Mouse (Mus musculus) heart, adult 2 months (tissue): ENCODE data around the gene Nrp1. TPM values are rescaled to one million over a fixed set of nuclear protein-coding genes. Genes with fewer than 3 reads are reported as not detected.

Experiments
- DNase-seq, 2 experiments: peaks; one replicate each; pipeline ENCODE4 v3.0.0; 2021
- H3K27ac ChIP-seq: fragments of 200-600 bp; 2 replicates; pipeline ENCODE4 v1.8.1; 2022
- H3K27me3 ChIP-seq: fragments of 200-500 bp; 2 replicates; pipeline ENCODE4 v1.6.1; 2012; ENCODE audit warnings: mild to moderate bottlenecking, low read length, inconsistent platforms, mixed read lengths; ENCODE audit not compliant: control insufficient read depth, insufficient read depth
- H3K36me3 ChIP-seq: fragments of 200-500 bp; 2 replicates; pipeline ENCODE4 v1.6.1; 2012; ENCODE audit warnings: low read length, inconsistent platforms; ENCODE audit not compliant: control insufficient read depth, insufficient read depth
- H3K4me1 ChIP-seq: fragments of 200-500 bp; 2 replicates; pipeline ENCODE4 v1.6.1; 2011; ENCODE audit warnings: low read length; ENCODE audit not compliant: control insufficient read depth, insufficient read depth
- H3K4me3 ChIP-seq: fragments of 200-600 bp; 2 replicates; pipeline ENCODE4 v1.8.1; 2022
- H3K79me2 ChIP-seq: fragments of 200-500 bp; replicated peaks from 2 replicates; pipeline ENCODE4 v1.6.1; 2012; ENCODE audit warnings: mild to moderate bottlenecking, inconsistent platforms, low read length, moderate library complexity, mixed read lengths; ENCODE audit not compliant: control insufficient read depth, insufficient read depth
- H3K9ac ChIP-seq: fragments of 200-500 bp; 2 replicates; pipeline ENCODE4 v1.6.1; 2012; ENCODE audit warnings: low read depth, mild to moderate bottlenecking, control low read depth, inconsistent platforms, low read length, mixed read lengths
- CTCF ChIP-seq: fragments of 200-600 bp; IDR thresholded peaks from 2 replicates; pipeline ENCODE4 v1.8.1; 2022; ENCODE audit warnings: antibody characterized with exemption, mild to moderate bottlenecking, moderate library complexity
- EP300 ChIP-seq: fragments of 200-500 bp; IDR thresholded peaks from 2 replicates; pipeline ENCODE4 v1.6.1; 2011; ENCODE audit warnings: low read depth, low read length, control low read depth; ENCODE audit not compliant: insufficient read depth
- POLR2A ChIP-seq: fragments of 200-500 bp; IDR thresholded peaks from 2 replicates; pipeline ENCODE4 v1.6.1; 2011; ENCODE audit warnings: mild to moderate bottlenecking, low read depth, low read length, control low read depth; ENCODE audit not compliant: insufficient read depth
- WGBS: fragments of 180-500 bp; shearing (Covaris S2); methylation state at CpG from one replicate; pipeline ENCODE4 v1.1.7; 2018; 5-methylcytosine and 5-hydroxymethylcytosine counted together
- intact Hi-C: fragments of 180-260 bp; cut with DNase I; formaldehyde crosslinking; loops from one replicate; pipeline ENCODE4 v1.15.1; 2025
- polyA plus RNA-seq: library from polyadenylated mRNA; depleted of rRNA; stranded (reverse); fragments of >200 nt; gene quantifications from 2 replicates; pipeline ENCODE4 v1.2.3, GENCODE M21; 2012
- total RNA-seq, 2 experiments: library from RNA; stranded (reverse); gene quantifications; 2 replicates each; pipeline ENCODE4 v1.2.3; 2021

The Nrp1 gene
- total and polyA plus RNA-seq, 3 experiments: 64.5 to 115 (median 115) TPM

DNA sequence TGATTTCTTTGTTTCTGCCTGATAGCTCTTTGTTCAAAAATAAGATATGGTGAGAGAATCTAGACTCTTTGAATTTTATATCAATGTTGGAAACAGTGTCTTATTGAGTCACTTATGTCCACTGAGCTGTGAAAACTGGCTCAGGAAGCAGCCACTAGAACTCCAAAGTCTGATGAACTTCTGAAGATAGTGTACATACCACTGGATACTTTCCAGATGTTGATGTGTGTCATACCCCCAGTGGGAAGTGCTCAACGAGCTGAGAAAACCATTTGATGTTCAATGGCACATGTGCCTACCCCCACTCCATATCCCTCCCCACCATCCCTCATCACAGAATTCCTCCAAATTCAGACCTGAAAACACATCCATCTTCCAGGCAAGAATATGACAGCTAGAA lies 92.7 kb downstream of the Nrp1 start:
- intact Hi-C loops: loop anchor here (5.0 kb wide), 2 partner anchors 36 to 594 kb away; no protein-coding TSS in a partner anchor

DNA sequence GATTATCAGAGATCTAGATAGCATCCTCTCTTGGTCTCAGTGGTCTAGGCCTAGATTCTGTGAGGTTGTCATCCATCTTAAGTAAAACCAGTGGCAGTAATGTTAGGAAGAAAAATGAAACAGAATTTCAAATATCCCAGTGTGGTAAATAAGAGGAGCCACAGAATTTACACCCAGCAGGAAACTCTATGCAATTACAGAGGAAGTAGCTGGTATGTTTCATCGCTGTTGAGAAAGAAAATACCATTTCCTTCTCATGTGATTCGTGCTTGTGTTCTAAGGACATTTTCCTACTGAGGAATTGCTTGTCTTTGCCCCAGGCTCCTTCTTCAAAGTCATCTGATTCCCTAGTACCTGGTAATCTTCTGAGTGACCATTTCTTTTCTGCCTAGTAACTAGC lies 95.1 kb downstream of the Nrp1 start:
- Histone ChIP-seq H3K4me1 (peaks cover 27% of the 10 kb centered on the region), H3K27ac (peak overlapping the region; percentile 12), H3K4me3 (no peak overlapping the region), H3K79me2 (peaks cover 2% of the 10 kb centered on the region; the same call in 1 of the 2 replicates), H3K27me3 (no peaks in the 10 kb centered on the region), H3K36me3 (peaks cover 76% of the 10 kb centered on the region), H3K9ac (no peak overlapping the region)
- no peak for DNase-seq
- intact Hi-C loops: loop anchor here (5.0 kb wide), 2 partner anchors 34 to 596 kb away; no protein-coding TSS in a partner anchor
- TF ChIP-seq EP300 (no peak), POLR2A (no peak), CTCF (no peak)
- 43% methylated on average over 2 of the region's 2 CpGs for WGBS

More for the DNA sequence above, 92.7 kb downstream of the Nrp1 start:
- peaks cover 77% of the 10 kb centered on the region for H3K36me3 ChIP-seq
- WGBS: 16% methylated on average over 1 of the region's 1 CpGs
- DNase-seq: no peak
- TF ChIP-seq CTCF: no peak
- no peak for TF ChIP-seq POLR2A
- TF ChIP-seq EP300: no peak
- H3K4me1 ChIP-seq: peaks cover 28% of the 10 kb centered on the region
- peaks cover 4% of the 10 kb centered on the region; the same call in 1 of the 2 replicates for H3K79me2 ChIP-seq
- peak overlapping the region; percentile 86 for H3K27ac ChIP-seq
- no peak overlapping the region for H3K9ac ChIP-seq
- no peaks in the 10 kb centered on the region for H3K27me3 ChIP-seq
- H3K4me3 ChIP-seq: no peak overlapping the region

DNA sequence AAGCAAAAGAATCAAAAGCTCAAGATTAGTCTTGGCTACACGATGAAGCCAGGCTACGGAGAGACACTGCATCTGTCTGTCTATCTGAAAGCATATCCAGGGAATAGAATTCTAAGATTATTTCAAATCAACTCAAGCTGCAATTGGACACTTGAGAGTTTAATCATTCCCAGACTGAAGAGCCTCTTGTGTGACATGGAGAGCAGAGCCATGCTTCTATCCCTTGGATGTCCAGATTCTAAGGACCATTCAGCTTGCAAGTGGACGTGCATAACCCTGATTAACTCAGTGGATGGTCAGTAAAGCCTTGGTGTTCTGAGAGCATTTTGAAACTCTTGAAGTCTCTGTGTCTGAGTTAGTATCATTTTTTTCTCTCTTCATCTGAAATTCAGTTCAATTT lies 95.6 kb downstream of the Nrp1 start:
- Histone ChIP-seq H3K9ac (no peak overlapping the region), H3K36me3 (peaks cover 77% of the 10 kb centered on the region), H3K79me2 (peaks cover 2% of the 10 kb centered on the region; the same call in 1 of the 2 replicates), H3K27ac (peak overlapping the region; percentile 12), H3K27me3 (no peaks in the 10 kb centered on the region), H3K4me3 (no peak overlapping the region), H3K4me1 (peaks cover 24% of the 10 kb centered on the region)
- intact Hi-C loops: loop anchor here (5.0 kb wide), 2 partner anchors 33 to 597 kb away; no protein-coding TSS in a partner anchor
- WGBS: 51% methylated on average over 3 of the region's 3 CpGs
- TF ChIP-seq EP300 (no peak), CTCF (no peak), POLR2A (no peak)
- DNase-seq: no peak

DNA sequence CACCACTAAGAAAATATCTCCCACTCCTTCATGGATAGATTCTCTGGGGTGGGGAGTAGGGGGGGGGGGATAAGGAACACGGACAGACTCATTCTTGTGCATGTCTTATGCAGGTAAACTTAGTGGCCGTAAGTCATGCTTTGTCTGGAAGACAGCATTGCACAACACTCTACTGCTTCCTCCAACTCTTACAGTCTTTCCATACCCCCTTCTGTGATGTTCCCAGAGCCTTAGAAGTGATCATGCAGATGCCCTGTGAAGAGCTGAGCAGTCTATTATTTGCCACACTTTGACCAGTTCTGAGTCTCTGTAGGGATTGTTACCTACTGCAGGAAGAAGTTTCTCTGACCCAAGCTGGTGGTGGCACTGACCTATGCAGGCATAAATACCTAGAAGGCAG lies 98.9 kb downstream of the Nrp1 start:
- DNase-seq: no peak
- TF ChIP-seq POLR2A (no peak), EP300 (no peak), CTCF (no peak)
- intact Hi-C loops: no loop called here
- H3K9ac ChIP-seq: no peak overlapping the region
- peaks cover 3% of the 10 kb centered on the region; the same call in 1 of the 2 replicates for H3K79me2 ChIP-seq
- WGBS: 85% methylated on average over 2 of the region's 2 CpGs
- no peak overlapping the region; the same call in 1 of the 2 replicates for H3K27ac ChIP-seq
- no peaks in the 10 kb centered on the region for H3K27me3 ChIP-seq
- H3K4me1 ChIP-seq: peaks cover 12% of the 10 kb centered on the region
- peaks cover 78% of the 10 kb centered on the region for H3K36me3 ChIP-seq
- H3K4me3 ChIP-seq: no peak overlapping the region

DNA sequence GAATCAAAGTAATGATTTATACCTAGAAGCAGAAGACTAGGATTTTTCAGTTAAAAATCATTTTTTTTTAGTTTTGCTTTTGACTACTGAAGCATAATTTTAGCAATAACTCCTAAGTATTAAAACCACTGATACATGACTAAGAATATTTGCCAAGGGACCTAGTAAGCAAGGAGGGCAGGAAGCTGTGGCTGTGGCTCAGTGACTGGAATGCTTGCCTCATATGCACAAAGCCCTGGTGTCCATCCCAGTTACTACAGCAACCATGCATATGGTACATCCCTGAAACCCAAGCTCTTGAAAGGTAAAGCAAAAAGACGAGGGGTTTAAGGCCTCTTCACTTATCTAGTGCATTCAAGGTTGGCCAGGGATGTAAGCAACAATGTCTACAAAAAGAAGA lies 101.3 kb downstream of the Nrp1 start:
- Histone ChIP-seq H3K36me3 (peaks cover 77% of the 10 kb centered on the region), H3K79me2 (peaks cover 3% of the 10 kb centered on the region; the same call in 1 of the 2 replicates), H3K9ac (no peak overlapping the region), H3K4me3 (no peak overlapping the region), H3K27ac (peak overlapping the region; percentile 12; the same call in 1 of the 2 replicates), H3K27me3 (no peaks in the 10 kb centered on the region), H3K4me1 (peaks cover 16% of the 10 kb centered on the region)
- DNase-seq: no peak
- intact Hi-C loops: no loop called here
- TF ChIP-seq EP300: no peak
- TF ChIP-seq POLR2A: no peak
- TF ChIP-seq CTCF: no peak
- 74% methylated on average over 1 of the region's 1 CpGs for WGBS

DNA sequence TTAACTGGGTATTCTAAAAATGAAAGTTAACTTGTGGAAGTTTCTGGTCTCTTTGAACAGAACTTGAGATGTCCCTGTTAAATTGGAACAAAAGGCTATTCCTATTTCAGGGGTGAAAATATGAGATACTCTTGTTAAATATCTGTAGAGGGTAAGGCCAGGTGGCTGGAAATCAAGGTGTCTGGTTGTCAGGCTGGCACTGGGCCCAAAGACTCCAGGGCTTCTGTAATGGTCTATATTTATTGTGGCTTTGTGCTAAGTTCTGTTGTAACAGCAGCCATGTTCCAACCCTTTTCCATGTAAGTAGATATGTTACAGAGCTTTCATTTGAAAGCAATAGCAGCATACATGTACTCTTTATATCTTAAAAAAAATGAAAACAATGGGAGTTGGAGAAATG lies 103.3 kb downstream of the Nrp1 start:
- Histone ChIP-seq H3K4me3 (no peak overlapping the region), H3K4me1 (peaks cover 20% of the 10 kb centered on the region), H3K27me3 (no peaks in the 10 kb centered on the region), H3K27ac (peak overlapping the region; percentile 8), H3K79me2 (0 out of 2 replicates have a peak, but pooled peaks cover 1% of the 10 kb centered on the region), H3K9ac (no peak overlapping the region), H3K36me3 (peaks cover 81% of the 10 kb centered on the region)
- no peak for TF ChIP-seq EP300
- no peak for TF ChIP-seq POLR2A
- no peak for TF ChIP-seq CTCF
- peak in 1 of 2 experiments; percentile 38 for DNase-seq
- intact Hi-C loops: no loop called here
